Mouse (Mus musculus) kidney, postnatal 14 days (tissue): ENCODE measurements at regions not wholly inside any gene's neighbourhood (a gene's known extent, or its start where the extent isn't known, plus 50 kb on each side); places are given as distances from the start of the nearest gene placed in this dataset.

Source experiments
- DNase-seq: peaks from one replicate; pipeline ENCODE4 v3.0.0; 2022; ENCODE audit warnings: mixed read lengths

DNA sequence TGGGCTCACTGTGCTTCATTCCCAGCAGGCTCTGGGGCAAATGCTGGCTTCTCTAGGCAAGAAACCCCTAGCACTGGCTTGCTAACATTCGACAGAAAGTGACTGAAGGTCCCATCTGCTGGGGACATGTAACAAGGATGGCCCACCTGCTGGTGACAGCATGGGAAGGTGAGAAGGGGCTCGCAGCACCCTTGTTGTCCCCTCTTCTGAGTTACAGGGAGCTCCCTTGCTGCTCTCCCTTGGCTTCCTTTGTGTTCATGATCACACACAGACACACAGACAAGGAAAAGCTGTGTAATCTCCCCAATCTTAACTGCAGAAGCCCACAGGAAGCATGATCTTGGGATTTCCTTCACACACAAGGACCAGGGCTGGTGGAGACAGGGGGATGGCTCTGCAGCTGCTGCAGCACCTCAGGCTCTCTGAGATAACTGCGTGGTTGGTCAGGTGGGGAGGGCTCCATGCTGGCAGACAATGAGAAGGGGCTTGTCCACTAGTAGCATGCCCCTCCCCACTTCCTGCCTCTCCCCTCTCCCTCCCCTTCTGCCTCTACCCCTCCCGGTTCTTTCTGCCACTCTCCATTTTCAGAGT, 95.3 kb upstream of the Trpm1 start:
- no peak for DNase-seq

DNA sequence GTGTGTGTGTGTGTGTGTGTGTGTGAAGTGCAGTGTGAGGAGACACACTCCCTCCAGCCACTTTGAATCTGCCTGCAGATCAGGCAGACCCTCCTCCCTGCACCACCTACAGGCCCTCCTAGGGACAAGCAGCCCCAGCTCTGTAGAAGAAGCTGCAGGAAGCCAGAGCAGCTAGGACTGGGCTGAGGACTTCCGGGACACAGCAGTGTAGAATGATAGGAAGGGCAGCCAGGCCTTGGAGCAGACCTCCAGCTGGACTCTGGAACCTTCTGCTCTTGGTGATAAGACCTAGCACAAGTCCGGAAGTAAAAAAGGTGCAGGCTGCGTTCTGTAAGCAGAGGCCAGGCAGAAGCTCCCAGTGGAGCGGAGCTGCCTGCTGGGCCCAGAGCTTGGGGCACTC, 95.8 kb upstream of the Trpm1 start:
- DNase-seq = peak; percentile 13

DNA sequence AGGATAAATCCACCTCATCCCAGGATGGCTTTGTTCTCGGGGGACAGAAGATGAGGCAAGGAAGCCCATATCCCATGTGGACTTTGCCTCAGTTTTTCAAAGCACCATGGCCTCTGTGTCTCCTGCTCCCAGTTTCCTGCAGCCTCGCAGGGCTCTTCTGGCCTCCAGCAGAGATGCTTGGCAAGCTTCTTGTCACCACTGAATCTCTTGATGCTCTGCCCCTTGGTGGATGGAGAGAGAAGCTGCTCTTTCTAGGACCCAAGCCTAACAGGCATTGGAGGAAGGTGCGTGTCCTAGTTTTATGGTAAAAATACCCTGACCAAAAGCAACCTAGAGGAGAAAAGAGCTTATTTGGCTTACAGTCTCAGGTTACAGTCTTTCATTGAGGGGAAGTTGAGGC, 97.1 kb upstream of the Trpm1 start:
- no peak for DNase-seq

DNA sequence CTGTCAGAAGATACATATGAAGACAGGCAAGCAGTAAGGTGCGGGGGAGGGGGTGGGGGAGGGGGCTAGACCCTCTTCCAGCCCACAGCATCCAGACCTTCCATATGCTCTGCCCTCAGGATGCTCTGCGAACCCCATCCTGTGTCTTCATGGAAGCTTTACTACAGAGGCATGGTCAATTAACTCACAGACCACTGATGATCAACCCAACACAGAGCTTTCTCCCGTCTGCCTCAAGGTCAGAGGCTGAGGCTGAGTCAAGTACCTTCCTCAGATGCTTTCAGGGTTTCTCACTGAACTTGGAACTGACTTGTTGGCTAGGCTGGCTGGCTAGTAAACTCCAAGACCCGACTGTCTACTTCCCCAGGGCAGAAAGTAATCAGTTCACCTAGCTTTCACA, 98.6 kb upstream of the Trpm1 start:
- no peak for DNase-seq

DNA sequence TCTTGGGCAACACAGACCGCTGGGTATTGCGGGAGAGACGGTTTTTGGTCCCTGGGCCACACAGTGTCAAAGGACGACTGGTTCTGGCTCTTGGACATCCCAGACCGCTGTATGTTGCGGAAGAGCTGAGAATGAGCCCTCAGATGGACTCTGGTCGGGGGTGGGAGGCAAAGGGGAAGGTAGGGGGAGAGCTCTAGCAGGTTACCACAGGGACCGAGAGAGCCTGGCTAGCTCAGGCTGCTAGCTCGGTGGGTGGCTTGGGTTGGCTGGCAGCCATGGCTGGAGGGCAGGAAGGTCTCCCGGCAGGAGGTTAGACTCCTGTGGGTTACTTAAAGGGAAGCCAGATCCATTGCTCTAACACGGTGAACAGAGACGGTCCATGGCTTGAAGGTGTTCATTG, 99.9 kb upstream of the Trpm1 start:
- peak; percentile 24 for DNase-seq

DNA sequence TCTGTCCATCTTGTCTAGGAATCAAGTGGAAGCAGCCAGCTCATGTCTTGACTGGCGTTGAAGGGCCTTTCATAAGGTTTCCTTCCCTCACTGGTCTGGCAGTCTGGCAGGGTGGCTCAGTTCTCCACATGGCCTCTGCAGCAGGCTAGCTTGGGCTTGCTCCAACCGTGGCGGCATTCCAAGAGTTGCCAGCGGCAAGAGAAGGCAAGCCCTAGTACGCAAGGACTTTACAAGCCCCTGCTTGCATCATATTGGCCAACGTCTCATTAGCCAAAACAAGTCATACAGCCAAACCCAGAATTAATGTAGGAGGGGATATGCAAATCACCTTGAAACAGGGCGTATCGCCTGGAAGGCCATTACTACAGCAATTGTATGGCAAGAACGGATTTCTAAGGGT, 101.2 kb upstream of the Trpm1 start:
- DNase-seq = peak; percentile 17

DNA sequence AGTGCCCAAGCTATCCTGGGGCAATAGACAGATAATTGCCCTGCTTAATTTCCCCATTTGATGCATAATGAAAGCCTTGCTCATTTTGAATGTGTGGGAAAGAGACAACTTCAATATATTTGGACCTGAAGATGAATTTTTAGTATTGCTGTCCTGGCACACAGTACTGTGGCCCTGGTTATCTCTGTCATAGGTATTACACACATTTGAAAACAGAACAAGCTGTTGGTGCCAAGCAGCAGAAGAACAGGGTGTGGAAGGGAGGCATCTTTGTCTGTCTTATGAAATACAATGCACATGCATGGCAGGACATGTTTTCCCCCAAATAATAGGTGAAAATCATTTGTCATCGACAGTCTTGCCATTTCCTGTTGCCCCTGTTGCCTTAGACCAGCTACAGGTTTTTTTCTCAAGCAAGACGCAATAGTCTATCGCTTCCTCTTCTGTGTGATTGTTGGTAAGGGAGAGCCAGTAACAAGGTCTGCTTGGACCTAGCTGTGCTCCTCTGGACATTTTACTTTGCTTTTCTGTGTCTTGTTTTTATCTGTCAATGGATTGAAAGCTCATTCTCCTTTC, 102.7 kb upstream of the Trpm1 start:
- DNase-seq = no peak

DNA sequence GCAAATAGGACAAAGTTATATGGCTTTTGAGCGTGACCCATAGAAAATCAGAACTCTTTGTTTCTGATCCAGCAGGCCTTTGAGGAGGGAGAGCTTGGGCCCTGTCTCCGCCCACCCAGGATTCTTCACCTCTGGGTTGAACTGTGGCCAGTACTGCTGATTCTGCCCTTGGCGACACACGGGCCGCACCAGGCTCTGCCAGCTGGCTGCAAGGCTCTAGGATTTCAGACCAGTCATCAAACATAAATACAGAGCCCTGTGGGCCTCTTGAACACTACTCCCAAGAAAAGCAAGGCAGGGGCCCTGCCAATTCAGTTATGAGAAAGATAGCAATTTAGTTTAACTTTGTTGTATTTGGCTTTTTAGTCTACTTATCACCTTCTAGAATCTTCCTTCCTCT, 103.4 kb upstream of the Trpm1 start:
- peak; percentile 15 for DNase-seq

DNA sequence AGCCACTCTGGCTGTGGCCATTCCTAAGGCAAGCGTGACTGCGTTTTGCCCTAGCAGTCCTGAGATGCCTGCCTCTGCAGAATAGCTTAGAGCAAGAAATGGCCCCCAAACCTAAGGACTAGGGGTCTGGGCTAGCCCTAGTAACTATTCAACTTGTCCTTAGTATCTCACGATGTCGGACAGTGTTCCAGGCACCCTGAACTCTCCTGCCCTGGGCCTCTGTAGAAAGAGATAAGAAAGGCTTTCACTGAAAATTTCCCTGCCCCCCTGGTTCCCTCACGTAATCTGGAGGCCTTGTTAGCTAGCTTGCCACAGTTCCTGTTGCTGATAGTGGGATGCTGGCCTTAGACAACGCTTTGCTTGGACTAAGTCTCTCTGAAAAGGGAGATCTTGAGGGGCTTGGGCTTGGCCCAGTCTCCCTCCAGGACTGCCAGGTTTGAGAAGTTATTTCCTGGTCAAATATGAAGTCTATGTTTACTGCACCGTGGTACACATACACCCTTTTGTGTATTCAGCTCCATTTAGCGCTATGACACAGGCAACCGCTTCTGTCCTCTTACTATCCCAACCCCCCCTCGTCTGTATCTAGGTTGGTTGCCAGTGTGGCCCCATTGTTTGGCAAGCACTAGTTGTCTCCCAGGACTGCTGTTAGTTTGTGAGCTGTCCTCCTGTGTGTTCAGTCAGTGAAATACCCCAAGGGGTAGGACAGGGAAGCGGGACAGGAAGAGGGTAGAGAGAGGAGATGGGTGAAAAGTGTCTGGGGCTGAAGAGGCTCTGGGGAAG, 104.3 kb upstream of the Trpm1 start:
- no peak for DNase-seq

DNA sequence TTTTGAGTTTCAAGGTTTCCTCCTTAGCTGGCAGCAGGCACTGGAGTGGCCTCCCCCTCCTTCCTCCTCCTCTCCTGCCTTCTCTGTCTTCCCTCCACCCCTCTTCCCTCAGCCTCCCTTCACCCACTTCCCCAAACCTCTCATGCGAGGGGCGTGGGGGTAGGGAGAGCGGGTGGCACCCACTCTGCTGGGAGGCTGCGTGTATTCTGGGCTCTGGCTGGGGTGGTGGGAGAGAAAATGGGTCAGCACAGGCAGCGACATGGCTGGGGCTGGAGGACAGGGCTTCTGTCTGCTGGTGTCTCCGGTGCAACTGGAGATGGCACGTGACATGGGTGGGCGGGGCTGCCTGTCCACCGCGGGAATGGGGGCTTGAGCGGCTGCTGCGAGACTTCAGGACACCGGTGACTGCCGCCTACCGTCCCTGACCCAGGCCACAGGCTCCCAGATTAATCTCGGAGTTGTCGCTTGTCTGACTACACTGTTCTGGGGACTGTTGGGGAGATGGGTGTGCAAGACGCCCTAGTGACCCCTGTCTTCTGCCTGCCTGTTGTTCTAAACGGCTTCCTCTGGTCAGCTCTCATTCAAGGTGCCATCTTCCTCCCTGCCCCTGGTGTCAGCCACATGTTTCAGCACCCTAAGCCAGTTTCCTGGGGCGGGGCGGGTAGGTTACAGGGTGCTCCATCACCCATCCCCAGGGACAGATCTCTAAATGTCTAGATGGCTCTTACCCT, 105.0 kb upstream of the Trpm1 start:
- DNase-seq = peak; percentile 56

DNA sequence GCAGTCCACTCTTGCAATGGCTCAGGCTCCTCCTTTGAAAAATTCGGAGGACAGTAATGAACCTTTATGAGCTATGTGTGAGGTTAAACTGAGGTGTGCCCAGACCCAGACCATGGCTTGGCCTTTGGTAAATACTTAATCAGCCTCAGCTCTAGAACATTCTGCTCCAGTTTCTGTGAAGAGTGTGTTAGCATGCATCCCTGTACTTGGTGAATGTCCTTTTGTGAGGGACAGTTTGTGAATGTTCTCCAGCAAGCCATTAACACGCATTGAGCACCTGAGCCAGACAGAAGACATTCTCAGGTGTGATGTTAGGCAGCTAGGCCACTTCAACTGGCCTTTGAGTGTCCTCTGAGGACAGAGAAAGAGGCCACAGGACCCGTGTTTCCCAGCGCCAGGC, 105.8 kb upstream of the Trpm1 start:
- DNase-seq = no peak

DNA sequence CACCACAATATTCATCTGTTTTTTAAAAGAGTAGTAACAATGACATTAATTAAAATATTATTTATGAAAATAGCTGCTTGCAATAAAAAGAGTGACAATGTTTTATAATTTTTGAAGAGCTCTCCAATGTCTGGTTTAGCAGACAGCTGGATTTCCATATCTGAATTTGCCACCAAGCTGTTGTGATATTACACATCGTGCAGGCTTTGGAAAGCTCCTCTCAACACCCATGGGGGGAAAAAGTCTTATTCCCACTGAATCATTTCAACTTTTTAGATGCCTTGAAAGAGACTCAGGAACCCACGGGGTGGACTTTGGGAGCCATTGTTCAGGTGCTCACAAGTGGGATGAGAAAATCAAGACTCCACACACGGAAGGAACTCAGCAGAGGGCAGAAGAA, 106.6 kb upstream of the Klf13 start:
- no peak for DNase-seq

DNA sequence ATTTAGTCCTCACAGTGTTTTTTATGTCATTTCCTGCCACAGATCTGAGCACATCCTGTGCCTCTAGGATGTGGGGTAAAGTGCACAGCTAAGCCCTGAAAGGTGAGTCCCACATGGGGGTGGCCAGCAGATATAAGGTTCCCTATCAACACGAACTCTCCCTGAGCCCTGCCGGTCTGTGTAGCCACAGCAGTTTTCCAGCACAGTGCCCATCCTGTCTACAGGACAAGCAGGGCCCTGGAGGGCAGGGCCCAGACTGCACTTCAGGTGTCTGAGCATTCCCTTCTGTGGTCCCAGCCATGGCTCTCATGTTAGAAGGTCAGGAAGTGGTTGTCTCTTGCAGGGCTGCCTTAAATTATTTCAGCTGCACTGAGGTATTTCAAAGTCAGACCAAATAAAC, 104.3 kb upstream of the Klf13 start:
- no peak for DNase-seq

DNA sequence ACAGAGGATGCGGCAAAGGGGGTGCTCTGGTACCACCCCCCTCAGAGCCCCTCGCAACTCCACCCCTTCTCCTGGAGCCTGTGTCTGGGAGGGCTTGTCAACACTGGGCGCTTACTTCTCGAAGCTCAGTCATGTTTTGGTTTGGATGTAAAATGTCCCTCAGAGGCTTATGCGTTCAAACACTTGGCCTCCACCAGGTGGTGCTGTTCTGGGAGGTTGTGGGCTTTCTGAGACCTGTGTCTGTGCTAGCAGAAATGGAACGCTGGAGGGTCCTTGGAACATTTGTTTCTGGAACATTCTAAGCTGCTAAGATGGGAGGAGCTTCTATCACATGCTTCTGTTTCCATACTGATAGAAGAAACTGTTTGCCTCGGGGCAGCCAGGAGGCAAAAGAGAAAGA, 102.6 kb upstream of the Klf13 start:
- DNase-seq = no peak

DNA sequence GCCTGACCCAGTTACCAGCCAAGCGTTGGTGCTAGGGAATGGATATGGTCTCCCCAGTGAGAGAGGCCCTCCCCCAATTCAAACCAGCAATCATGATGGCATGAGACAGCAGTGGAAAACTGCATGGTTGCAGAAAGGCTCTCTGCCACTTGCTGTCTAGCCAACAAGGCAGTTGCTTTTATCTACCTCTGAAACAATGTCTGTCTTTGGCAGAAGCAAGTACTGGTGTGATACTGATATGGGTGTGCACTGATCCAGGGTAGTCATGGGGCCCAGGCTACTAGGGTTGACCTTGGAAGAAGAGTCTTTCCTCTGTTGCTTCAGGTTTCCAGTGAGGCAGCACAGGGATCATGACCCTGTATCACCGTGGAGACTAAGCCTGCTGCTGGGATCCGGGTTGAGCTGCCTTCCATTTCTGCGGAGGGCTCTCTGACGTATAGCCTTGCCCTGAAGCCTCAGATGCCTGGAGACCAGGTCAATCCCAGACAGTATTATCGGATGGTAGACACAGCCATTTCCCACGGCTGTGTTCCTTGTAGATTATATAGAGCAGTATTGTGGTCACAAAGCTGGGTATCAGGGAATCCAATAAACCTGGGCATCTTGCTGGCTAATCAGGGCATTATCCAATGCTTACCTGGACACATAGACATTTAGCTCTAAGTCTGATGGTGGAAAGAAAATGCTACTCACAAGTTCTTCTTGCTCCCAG, 101.5 kb upstream of the Klf13 start:
- no peak for DNase-seq

DNA sequence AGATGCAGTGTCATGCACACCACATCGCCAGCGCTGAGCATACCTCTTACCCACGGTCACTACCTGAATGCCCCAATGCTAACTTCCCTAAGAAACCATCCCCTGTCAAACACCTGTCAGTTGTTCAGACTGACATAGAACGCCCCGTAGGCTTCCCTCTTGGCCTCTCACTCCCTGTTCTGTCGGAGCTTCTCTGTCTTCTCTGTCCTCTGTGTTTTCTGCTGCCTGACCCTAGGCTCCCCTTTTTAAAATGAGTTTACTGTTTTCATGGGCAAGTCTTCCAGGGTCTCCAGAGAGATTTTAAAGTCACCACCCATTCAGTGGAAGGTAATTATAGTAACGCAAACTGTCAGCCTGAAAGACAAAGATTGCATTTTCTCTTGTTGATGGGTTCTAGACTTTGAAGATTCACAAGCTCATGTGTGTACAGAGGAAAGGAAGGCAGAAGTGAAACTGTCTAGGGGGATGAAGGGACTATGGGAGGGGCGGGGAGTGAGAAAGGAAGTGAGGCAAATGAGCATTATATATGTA, 99.1 kb upstream of the Klf13 start:
- no peak for DNase-seq

DNA sequence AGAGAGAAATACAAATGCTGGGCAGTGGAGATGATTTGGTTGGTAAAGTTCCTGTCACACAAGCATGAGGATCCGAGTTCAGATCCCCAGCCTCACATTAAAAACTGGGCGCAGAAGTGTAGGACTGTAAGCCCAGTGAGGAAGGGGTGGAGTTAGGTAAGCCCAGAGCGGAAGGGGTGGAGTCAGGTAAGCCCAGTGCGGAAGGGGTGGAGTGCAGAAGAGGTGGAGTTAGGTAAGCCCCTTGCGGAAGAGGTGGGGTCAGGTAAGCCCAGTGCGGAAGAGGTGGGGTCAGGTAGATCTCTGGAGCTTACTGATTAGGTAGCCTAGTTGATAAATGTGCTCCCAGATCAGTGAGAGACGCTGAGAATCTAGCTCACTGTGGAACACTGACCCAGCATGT, 97.4 kb upstream of the Klf13 start:
- DNase-seq = no peak

DNA sequence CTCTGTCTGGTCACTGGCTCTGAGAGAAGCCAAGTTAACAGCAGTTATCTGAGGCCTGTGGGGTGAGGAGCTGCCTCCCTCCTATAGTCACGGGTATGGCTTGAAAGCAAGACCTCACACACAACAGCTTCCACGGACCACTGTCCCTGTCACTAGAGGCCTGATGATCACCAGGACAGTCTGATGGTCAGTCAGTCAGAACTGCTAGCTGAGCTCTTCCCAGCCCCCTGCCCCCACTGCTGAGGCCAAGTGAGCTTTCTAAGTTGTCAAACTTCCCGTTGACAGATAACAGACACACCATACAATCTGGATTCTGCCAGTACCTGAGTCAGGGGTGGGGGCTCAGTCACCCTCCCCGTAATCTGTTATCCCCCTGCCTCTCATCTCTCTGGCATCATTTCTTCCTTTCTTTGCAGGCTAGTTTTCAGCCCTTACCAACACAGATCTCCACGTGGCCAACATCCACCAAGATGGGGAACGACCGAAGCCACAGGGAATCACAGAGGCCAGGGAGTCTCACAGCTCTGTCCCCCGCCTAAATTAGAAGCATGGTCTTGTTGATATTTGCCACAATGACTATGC, 96.4 kb upstream of the Klf13 start:
- DNase-seq = no peak

DNA sequence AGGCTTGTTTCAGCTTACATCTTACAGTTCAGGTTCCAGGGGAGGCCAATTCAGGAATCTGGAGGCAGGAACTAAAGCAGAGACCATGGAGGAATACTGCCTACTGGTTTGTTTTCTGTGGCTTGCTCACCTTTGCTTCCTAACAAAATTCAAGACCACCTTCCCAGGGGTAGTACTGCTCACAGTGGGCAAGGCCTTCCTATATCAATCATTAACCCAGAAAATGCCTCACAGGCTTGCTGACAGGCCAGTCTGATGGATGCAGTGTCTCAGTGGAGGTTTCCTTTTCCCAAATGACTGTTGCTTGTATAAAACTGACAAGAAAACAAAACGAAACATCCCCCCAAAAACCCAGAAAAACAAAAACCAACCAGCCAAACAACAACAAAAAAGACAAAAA, 95.8 kb upstream of the Klf13 start:
- DNase-seq = no peak

DNA sequence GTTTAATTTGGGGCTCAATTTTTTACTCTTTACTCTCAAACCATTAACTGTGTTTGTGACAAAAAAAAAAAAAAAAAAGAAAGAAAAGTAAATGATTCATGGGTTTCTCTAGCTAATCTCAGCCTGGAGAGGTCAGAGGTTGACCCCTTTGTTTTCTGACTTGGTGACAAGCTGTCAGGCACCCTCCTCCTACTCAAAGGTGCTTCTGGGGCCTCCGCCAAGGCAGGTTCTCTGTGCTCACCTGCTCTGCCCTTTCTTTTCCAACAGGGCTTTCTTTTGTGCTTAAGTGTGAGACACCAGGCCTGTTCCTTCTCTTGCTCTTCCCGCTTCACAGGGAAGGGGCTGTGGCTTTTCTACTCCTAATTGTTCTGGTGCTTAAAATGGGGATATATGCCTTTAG, 94.7 kb upstream of the Klf13 start:
- no peak for DNase-seq

DNA sequence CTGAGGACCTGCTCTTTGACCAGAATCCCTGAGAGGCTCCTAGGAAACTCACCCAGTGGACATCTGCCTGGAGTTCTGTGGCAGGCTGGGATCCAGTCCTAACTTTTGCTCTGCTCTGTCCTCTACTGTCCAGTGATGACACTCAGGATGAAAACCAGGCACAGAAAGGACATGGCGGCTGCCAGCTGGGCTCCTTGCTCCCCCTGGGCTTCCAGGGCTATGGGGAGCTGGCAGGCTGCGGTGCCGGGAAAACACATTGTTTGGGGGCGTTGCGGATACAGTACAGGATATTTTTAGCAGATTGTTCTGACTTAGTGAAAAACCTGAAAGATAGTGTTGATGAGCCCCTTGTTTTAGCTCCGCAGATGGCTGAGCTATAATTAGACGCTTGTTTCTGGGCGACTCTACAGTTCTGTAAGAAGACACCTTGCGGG, 94.2 kb upstream of the Klf13 start:
- no peak for DNase-seq

DNA sequence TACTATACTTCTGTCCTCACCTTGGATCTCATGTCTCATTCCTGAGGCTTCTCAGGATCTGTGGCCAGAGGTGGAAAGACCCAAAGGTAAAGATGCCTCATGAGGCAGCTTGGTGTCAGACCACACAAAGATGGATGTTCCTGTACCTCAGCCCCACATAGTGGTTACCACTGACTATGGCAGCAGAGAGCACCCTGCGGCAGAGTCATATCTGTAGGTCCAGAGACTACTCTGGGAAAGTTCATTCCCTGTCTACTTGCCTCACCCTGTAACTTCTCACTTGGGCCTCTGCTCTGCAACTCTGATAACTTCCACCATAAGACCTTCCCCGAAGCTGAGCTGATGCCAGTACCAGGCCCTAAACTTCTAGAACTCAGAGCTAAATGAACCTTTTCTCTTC, 91.9 kb upstream of the Klf13 start:
- no peak for DNase-seq

DNA sequence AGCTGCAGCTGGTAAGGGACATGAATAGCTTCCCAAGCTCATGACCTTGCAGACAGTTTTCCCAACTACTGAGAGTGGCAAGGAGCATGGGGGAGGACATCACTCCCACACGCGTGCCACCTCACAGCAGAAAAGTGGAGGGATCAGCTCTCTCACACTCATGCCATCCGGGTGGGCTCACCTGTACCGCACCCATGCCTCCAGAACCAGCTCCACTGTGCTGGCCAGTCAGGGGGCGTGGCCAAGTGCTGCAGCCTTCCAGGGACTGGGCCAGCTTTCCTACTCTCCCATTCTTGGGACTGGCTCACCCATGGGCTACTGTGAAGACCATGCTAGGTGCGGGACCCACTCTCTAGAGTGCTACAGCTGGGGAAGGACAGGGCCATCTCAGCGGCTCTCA, 88.4 kb upstream of the Klf13 start:
- DNase-seq = no peak
